Mouse (Mus musculus) embryonic facial prominence, embryonic 14.5 days (tissue): ENCODE data around the gene Celf5. TPM values are rescaled to one million over a fixed set of nuclear protein-coding genes. Genes with fewer than 3 reads are reported as not detected.

ENCODE experiments used
- ATAC-seq: fragments of 200-750 bp; cut with Nextera tagmentation; 2 replicates; pipeline ENCODE4 v1.8.0; 2017; ENCODE audit warnings: low read depth, moderate number of reproducible peaks, moderate TSS enrichment
- DNase-seq: peaks from one replicate; pipeline ENCODE4 v3.0.0-alpha.2; 2015; ENCODE audit warnings: low spot score
- H3K27ac ChIP-seq: fragments of 300-500 bp; sonication (generic); replicated peaks from 2 replicates; pipeline ENCODE4 v1.5.1; 2014; ENCODE audit warnings: low read depth, mild to moderate bottlenecking, low read length, moderate library complexity
- H3K27me3 ChIP-seq: fragments of 300-500 bp; sonication (generic); replicated peaks from 2 replicates; pipeline ENCODE4 v1.6.1; 2014; ENCODE audit warnings: low read length; ENCODE audit not compliant: control insufficient read depth, insufficient read depth
- H3K36me3 ChIP-seq: fragments of 300-500 bp; sonication (generic); 2 replicates; pipeline ENCODE4 v1.6.1; 2014; ENCODE audit warnings: low read length, mixed read lengths; ENCODE audit not compliant: control insufficient read depth, insufficient read depth
- H3K4me1 ChIP-seq: fragments of 300-500 bp; sonication (generic); 2 replicates; pipeline ENCODE4 v1.6.1; 2014; ENCODE audit warnings: antibody characterized with exemption, low read length; ENCODE audit not compliant: control insufficient read depth, insufficient read depth
- H3K4me2 ChIP-seq: fragments of 300-500 bp; sonication (generic); 2 replicates; pipeline ENCODE4 v1.6.1; 2014; ENCODE audit warnings: low read depth, mild to moderate bottlenecking, low read length, moderate library complexity, mixed read lengths
- H3K4me3 ChIP-seq: fragments of 300-500 bp; sonication (generic); 2 replicates; pipeline ENCODE4 v1.5.1; 2014; ENCODE audit warnings: low read depth, mild to moderate bottlenecking, low read length
- H3K9ac ChIP-seq: fragments of 300-500 bp; sonication (generic); 2 replicates; pipeline ENCODE4 v1.6.1; 2014; ENCODE audit warnings: low read depth, mild to moderate bottlenecking, low read length, moderate library complexity, mixed read lengths
- H3K9me3 ChIP-seq: fragments of 300-500 bp; sonication (generic); 2 replicates; pipeline ENCODE4 v1.6.1; 2016; ENCODE audit warnings: low read length; ENCODE audit not compliant: control insufficient read depth
- WGBS: fragments of 180-500 bp; shearing (Covaris S2); extraction: QIAGEN DNeasy Blood & Tissue Kit; methylation state at CpG from one replicate; pipeline ENCODE4 v1.1.7; 2014; 5-methylcytosine and 5-hydroxymethylcytosine counted together
- polyA plus RNA-seq: library from polyadenylated mRNA; unstranded; fragments of >200 nt; fragmentation: Nextera tagmentation; extraction: Ambion mirVana; gene quantifications from 2 replicates; pipeline ENCODE4 v1.2.1, GENCODE M21; 2014

Celf5 gene
- polyA plus RNA-seq, 1 experiment from 2014 or later, result 1.9 TPM

DNA sequence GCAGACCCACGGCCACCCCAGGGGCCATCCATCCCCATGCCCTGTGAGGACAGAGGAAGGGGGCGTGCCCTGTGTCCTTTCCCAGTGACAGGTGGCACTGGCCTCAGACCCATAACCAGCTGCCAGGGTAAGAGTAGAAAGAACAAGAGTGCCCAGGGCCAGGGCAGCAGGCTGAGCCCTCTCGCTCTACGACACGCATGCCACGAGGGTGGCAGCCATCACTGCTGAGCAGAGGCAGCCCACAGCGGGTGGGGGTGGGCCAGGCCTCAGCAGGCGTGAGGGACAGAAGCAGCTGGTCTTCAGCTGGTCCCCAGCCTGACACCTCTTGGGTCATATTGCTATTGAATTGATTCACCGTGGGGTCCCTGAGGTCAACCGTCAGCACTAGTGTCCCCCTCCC is 4.0 kb upstream of the Celf5 start:
- H3K9me3 ChIP-seq, result no peaks in the 10 kb centered on the region
- no peak overlapping the region for H3K27ac ChIP-seq
- H3K4me2 ChIP-seq, result no peak overlapping the region
- peaks cover 6% of the 10 kb centered on the region; the same call in 1 of the 2 replicates for H3K4me1 ChIP-seq
- H3K36me3 ChIP-seq, result peaks cover 54% of the 10 kb centered on the region
- peaks cover 10% of the 10 kb centered on the region for H3K27me3 ChIP-seq
- no peak for ATAC-seq
- no peak overlapping the region for H3K9ac ChIP-seq
- 87% methylated on average over 10 of the region's 10 CpGs for WGBS
- DNase-seq, result no peak
- no peak overlapping the region for H3K4me3 ChIP-seq

DNA sequence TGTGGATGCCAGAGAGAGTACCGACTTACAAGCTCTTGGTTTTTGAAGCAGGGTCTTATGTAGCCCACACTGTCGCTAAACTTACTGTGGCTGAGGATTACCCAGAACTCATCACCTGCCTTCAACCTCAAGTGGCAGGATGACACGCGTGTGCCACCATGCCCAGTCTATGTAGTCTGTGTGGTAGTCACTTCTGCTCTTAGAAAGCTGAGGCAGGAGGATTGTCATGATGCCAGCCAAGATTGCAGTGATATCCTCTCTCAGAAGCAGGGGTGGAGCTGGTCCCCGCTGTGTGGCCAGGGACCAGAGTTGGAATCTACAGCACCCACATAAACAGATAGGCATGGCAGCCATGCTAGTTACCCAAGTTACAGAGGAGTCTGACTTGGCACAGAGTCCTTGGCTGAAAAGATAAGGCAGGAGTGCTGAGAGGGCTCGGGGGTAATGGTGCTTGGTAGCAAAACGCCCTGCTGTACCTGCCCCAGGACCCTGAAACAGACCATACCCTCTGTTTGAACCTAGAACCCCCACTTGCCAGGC is 3.0 kb upstream of the Celf5 start:
- Histone ChIP-seq H3K9me3 (no peaks in the 10 kb centered on the region), H3K9ac (no peak overlapping the region), H3K4me1 (peaks cover 6% of the 10 kb centered on the region; the same call in 1 of the 2 replicates), H3K4me2 (no peak overlapping the region), H3K4me3 (no peak overlapping the region), H3K27ac (no peak overlapping the region), H3K27me3 (peaks cover 14% of the 10 kb centered on the region), H3K36me3 (peaks cover 44% of the 10 kb centered on the region)
- ATAC-seq, result no peak
- no peak for DNase-seq
- 79% methylated on average over 7 of the region's 7 CpGs for WGBS

DNA sequence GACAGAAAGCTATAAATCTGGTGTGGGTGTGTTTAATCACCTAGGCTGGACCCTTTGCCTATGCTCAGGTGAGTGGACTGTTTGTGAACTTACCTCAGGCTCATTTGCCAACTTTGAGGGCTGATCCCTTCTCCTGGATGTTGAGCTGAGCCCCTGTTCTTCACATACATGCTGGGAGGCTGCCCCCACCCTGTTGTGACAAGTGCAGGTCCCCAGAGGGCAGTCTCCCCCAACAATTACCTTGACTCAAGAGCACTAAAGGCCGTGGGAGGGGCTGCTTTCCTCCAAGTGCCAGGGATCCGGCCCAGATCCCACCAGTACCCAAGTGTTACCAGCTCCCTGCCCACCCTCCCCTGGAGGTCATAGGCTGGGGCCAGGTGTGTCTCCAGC is 2.5 kb upstream of the Celf5 start:
- DNase-seq, result no peak
- no peak overlapping the region for H3K4me3 ChIP-seq

DNA sequence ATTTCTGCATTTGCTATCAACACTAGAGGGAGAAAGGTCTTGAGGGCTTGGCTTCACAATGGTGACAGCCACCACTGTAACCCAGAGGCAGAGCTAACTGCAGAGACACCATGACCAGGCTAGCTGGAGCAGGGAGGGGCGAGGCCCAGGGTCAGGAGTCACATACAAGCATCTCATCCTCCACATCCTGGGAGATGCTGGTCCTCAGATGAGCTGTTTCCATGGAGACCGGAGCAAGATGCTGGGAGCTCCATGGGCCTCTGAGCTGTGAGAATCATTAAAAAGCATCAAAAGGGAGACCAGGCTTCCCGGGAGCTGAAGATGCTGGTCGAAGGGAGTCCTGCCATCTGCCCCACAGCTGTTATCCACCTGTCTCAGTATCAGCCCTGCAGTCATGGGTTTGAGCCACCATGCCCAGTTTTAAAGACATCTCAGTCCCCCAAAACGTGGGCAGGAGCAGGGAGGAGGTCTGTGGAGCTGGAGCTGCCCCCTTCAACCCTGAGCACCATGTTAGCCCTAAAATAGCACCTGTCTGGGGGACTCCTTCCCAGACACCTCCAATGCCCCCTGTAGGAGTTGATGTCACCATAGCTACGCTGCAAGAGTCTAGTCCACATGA is 2.0 kb upstream of the Celf5 start:
- ATAC-seq, result no peak
- peaks cover 6% of the 10 kb centered on the region; the same call in 1 of the 2 replicates for H3K4me1 ChIP-seq
- no peak overlapping the region for H3K4me3 ChIP-seq
- peaks cover 34% of the 10 kb centered on the region for H3K36me3 ChIP-seq
- peaks cover 14% of the 10 kb centered on the region for H3K27me3 ChIP-seq
- DNase-seq, result no peak
- no peaks in the 10 kb centered on the region for H3K9me3 ChIP-seq
- no peak overlapping the region for H3K9ac ChIP-seq
- no peak overlapping the region for H3K4me2 ChIP-seq
- H3K27ac ChIP-seq, result no peak overlapping the region
- WGBS, result 66% methylated on average over 6 of the region's 6 CpGs

More for the DNA sequence above, 2.5 kb upstream of the Celf5 start:
- Histone ChIP-seq H3K27ac (no peak overlapping the region), H3K9me3 (no peaks in the 10 kb centered on the region), H3K9ac (no peak overlapping the region), H3K4me1 (peaks cover 6% of the 10 kb centered on the region; the same call in 1 of the 2 replicates), H3K36me3 (peaks cover 40% of the 10 kb centered on the region), H3K27me3 (peaks cover 14% of the 10 kb centered on the region), H3K4me2 (no peak overlapping the region)
- 22% methylated on average over 2 of the region's 2 CpGs for WGBS
- ATAC-seq, result no peak

DNA sequence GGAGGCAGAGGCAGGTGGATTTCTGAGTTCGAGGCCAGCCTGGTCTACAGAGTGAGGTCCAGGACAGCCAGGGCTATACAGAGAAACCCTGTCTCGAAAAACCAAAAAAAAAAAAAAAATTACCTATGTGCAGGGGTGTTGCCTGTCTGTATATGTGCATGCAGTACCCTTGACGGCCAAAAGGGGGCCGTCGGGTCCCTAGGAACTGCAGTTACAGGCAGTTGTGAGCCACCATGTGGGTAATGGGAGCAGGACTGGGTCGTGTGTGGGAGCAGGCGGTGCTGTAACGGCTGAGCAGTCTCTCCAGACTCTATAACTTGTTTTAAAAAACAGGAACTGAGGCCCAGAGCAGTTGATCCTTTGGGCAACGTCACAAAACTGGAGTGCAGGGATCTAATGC is 1.5 kb upstream of the Celf5 start:
- Histone ChIP-seq H3K4me3 (no peak overlapping the region), H3K36me3 (peaks cover 29% of the 10 kb centered on the region), H3K27me3 (peaks cover 14% of the 10 kb centered on the region), H3K4me1 (peaks cover 6% of the 10 kb centered on the region; the same call in 1 of the 2 replicates), H3K9ac (no peak overlapping the region), H3K27ac (no peak overlapping the region), H3K4me2 (no peak overlapping the region), H3K9me3 (no peaks in the 10 kb centered on the region)
- 23% methylated on average over 9 of the region's 9 CpGs for WGBS
- no peak for DNase-seq
- ATAC-seq, result no peak

DNA sequence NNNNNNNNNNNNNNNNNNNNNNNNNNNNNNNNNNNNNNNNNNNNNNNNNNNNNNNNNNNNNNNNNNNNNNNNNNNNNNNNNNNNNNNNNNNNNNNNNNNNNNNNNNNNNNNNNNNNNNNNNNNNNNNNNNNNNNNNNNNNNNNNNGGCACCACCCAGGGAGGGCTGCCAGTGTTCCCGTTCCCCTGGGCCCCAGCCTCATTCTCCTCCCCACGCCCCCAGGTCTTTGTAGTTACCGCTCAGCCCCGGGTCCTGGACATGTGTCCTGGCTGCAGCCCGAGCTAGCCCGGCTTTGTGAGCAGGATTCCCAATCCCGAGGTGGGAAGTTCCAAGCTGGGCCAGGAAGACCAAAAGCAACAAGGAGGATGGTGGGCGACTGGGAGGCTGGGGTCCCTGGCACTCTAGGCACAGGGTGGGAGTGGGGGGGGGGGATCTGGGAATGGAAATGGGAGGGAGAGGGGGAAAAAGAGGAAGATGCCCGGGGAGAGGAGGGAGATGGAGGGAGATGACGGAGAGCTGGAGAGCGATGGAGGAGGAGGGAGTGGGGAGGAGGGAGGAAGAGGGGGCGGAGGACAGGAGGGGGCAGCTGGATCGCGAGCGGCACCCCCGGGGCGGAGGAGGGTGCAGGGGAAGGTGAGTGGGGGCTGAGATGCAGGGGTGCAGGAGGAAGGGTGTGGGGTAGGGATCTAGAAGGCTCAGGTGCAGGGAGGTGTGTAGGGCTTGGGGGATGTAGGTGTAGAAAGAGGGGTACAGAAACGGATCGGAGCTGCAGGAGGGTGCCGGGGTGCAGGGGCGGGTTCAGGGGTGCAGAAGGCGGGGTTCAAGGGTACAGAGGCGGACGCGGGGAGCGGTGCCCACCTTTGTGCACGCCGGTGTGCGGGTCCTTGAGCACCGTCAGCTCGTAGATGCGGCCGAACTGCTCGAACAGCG is 640 bp downstream of the Celf5 start:
- no peak overlapping the region for H3K27ac ChIP-seq
- no peaks in the 10 kb centered on the region for H3K9me3 ChIP-seq
- peak overlapping the region; percentile 54 for H3K4me3 ChIP-seq
- DNase-seq (no peak), ATAC-seq (peak; percentile 3; the same call in 1 of the 2 replicates)
- peaks cover 8% of the 10 kb centered on the region; the same call in 1 of the 2 replicates for H3K36me3 ChIP-seq
- WGBS, result 5% methylated on average over 23 of the region's 35 CpGs
- peaks cover 6% of the 10 kb centered on the region; the same call in 1 of the 2 replicates for H3K4me1 ChIP-seq
- H3K27me3 ChIP-seq, result peaks cover 14% of the 10 kb centered on the region
- peak overlapping the region; percentile 88 for H3K4me2 ChIP-seq
- H3K9ac ChIP-seq, result peak overlapping the region; percentile 62

DNA sequence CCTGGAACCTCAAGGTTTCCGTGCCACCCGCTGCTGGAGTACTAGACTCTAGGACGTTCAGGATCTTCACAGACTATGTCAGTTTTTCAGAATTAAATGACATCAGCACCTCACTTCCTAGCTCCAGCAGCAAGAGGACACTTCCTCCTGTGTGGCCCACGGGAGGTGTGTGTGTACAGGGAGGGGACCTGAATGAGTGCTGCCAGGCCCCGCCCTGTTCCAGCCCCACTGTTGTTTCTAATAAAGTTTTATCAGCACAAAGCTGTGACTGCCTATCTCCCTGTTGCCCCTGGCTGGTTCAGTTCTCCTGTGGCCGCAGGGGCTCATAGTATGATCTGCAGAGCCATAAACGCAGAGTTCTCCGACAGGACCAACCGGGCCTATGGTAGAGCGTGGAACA is 8.0 kb downstream of the Celf5 start:
- no peak overlapping the region for H3K27ac ChIP-seq
- no peak overlapping the region for H3K4me2 ChIP-seq
- no peaks in the 10 kb centered on the region for H3K9me3 ChIP-seq
- DNase-seq, result no peak
- WGBS, result 80% methylated on average over 10 of the region's 10 CpGs
- H3K9ac ChIP-seq, result no peak overlapping the region
- H3K4me1 ChIP-seq, result no peaks in the 10 kb centered on the region
- H3K4me3 ChIP-seq, result no peak overlapping the region
- no peak for ATAC-seq
- H3K27me3 ChIP-seq, result peaks cover 39% of the 10 kb centered on the region
- H3K36me3 ChIP-seq, result no peaks in the 10 kb centered on the region

DNA sequence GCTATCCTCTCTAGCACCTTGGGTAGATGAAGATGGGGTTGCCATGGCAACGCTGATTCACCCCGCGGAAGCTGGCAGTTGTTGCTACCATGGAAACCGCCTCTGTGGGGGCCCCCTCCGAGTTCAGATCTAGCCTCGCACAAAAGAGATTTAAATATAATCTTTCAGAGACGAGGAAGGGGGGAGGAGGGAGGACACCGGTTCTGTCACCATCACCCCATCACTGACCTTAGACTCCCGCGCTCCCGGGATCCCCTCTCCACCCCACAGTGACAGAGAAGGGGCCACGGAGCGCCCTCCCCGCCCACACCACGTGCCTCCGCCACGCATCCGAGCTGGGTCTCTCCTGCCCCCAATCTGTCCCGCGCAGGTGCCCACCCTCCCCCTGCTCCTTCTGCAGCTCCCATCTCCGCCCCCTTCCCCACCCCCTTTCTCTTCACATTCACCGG is 9.5 kb downstream of the Celf5 start:
- Histone ChIP-seq H3K9ac (no peak overlapping the region), H3K27ac (no peak overlapping the region), H3K36me3 (no peaks in the 10 kb centered on the region), H3K9me3 (no peaks in the 10 kb centered on the region), H3K4me2 (peak overlapping the region; percentile 26; the same call in 1 of the 2 replicates), H3K27me3 (peaks cover 39% of the 10 kb centered on the region), H3K4me1 (no peaks in the 10 kb centered on the region), H3K4me3 (0 out of 2 replicates have a peak overlapping the region, but pooled peaks have one; percentile 8)
- ATAC-seq, result peak; percentile 50; the same call in 1 of the 2 replicates
- peak; percentile 70 for DNase-seq
- under 1% methylated on average over 16 of the region's 22 CpGs for WGBS
